Mouse (Mus musculus): ENCODE measurements at regions not wholly inside any gene's neighbourhood (a gene's known extent, or its start where the extent isn't known, plus 50 kb on each side); places are given as distances from the start of the nearest gene placed in this dataset.

- Histone ChIP-seq H3K9me3 (ENCODE audit: control insufficient read depth, low read length) (no peaks in the 10 kb centered on the region), H3K9ac (ENCODE audit: low read depth, low read length) (no peak overlapping the region), H3K27me3 (replicated peaks; ENCODE audit: control insufficient read depth, insufficient read depth, low read length) (no peaks in the 10 kb centered on the region), H3K4me1 (ENCODE audit: control insufficient read depth, insufficient read depth, low read length) (no peaks in the 10 kb centered on the region), H3K4me2 (ENCODE audit: low read depth, low read length) (no peak overlapping the region), H3K36me3 (ENCODE audit: control insufficient read depth, insufficient read depth, low read length) (no peaks in the 10 kb centered on the region), H3K4me3 (ENCODE audit: low read depth, low read length) (no peak overlapping the region), H3K27ac (replicated peaks; ENCODE audit: low read depth, low read length) (no peak overlapping the region)
- peak; percentile 55 for DNase-seq (ENCODE audit: low spot score)
- ATAC-seq (ENCODE audit: low read depth) = no peak
- WGBS = 10% methylated on average over 3 of the region's 3 CpGs
Observed at GRCm38 (mm10) chr2:44474653-44475052, 452.8 kb downstream of the Gtdc1 start.

- Histone ChIP-seq H3K9ac (ENCODE audit: low read depth, low read length) (no peak overlapping the region), H3K27me3 (replicated peaks; ENCODE audit: control insufficient read depth, insufficient read depth, low read length) (no peaks in the 10 kb centered on the region), H3K4me3 (ENCODE audit: low read depth, low read length) (no peak overlapping the region), H3K27ac (replicated peaks; ENCODE audit: low read depth, low read length) (no peak overlapping the region), H3K9me3 (ENCODE audit: control insufficient read depth, low read length) (no peaks in the 10 kb centered on the region), H3K36me3 (ENCODE audit: control insufficient read depth, insufficient read depth, low read length) (no peaks in the 10 kb centered on the region), H3K4me1 (ENCODE audit: control insufficient read depth, insufficient read depth, low read length) (no peaks in the 10 kb centered on the region), H3K4me2 (ENCODE audit: low read depth, low read length) (no peak overlapping the region)
- ATAC-seq (ENCODE audit: low read depth) = no peak
- no peak for DNase-seq (ENCODE audit: low spot score)
Observed at GRCm38 (mm10) chr2:44471381-44471780, 456.1 kb downstream of the Gtdc1 start.

GRCm38 (mm10) chr2:44470953-44471352, 456.5 kb downstream of the Gtdc1 start:
- Histone ChIP-seq H3K9me3 (ENCODE audit: control insufficient read depth, low read length) (no peaks in the 10 kb centered on the region), H3K4me2 (ENCODE audit: low read depth, low read length) (no peak overlapping the region), H3K4me3 (ENCODE audit: low read depth, low read length) (no peak overlapping the region), H3K4me1 (ENCODE audit: control insufficient read depth, insufficient read depth, low read length) (no peaks in the 10 kb centered on the region), H3K27ac (replicated peaks; ENCODE audit: low read depth, low read length) (no peak overlapping the region), H3K9ac (ENCODE audit: low read depth, low read length) (no peak overlapping the region), H3K27me3 (replicated peaks; ENCODE audit: control insufficient read depth, insufficient read depth, low read length) (no peaks in the 10 kb centered on the region), H3K36me3 (ENCODE audit: control insufficient read depth, insufficient read depth, low read length) (no peaks in the 10 kb centered on the region)
- ATAC-seq (ENCODE audit: low read depth) (no peak), DNase-seq (ENCODE audit: low spot score) (no peak)
- WGBS = 90% methylated on average over 5 of the region's 5 CpGs

- ATAC-seq (ENCODE audit: low read depth) = no peak
- H3K27me3 ChIP-seq (replicated peaks; ENCODE audit: control insufficient read depth, insufficient read depth, low read length) = no peaks in the 10 kb centered on the region
- 82% methylated on average over 7 of the region's 7 CpGs for WGBS
- H3K27ac ChIP-seq (replicated peaks; ENCODE audit: low read depth, low read length) = no peak overlapping the region
- no peak overlapping the region for H3K9ac ChIP-seq (ENCODE audit: low read depth, low read length)
- H3K9me3 ChIP-seq (ENCODE audit: control insufficient read depth, low read length) = no peaks in the 10 kb centered on the region
- H3K36me3 ChIP-seq (ENCODE audit: control insufficient read depth, insufficient read depth, low read length) = no peaks in the 10 kb centered on the region
- no peak overlapping the region for H3K4me2 ChIP-seq (ENCODE audit: low read depth, low read length)
- no peak for DNase-seq (ENCODE audit: low spot score)
- H3K4me1 ChIP-seq (ENCODE audit: control insufficient read depth, insufficient read depth, low read length) = no peaks in the 10 kb centered on the region
- no peak overlapping the region for H3K4me3 ChIP-seq (ENCODE audit: low read depth, low read length)
Observed at GRCm38 (mm10) chr2:44464631-44465030, 462.8 kb downstream of the Gtdc1 start.

GRCm38 (mm10) chr2:44462619-44463329, 464.7 kb downstream of the Gtdc1 start:
- Histone ChIP-seq H3K4me3 (ENCODE audit: low read depth, low read length) (no peak overlapping the region), H3K9me3 (ENCODE audit: control insufficient read depth, low read length) (no peaks in the 10 kb centered on the region), H3K36me3 (ENCODE audit: control insufficient read depth, insufficient read depth, low read length) (no peaks in the 10 kb centered on the region), H3K27ac (replicated peaks; ENCODE audit: low read depth, low read length) (no peak overlapping the region), H3K9ac (ENCODE audit: low read depth, low read length) (no peak overlapping the region), H3K27me3 (replicated peaks; ENCODE audit: control insufficient read depth, insufficient read depth, low read length) (no peaks in the 10 kb centered on the region), H3K4me2 (ENCODE audit: low read depth, low read length) (no peak overlapping the region), H3K4me1 (ENCODE audit: control insufficient read depth, insufficient read depth, low read length) (no peaks in the 10 kb centered on the region)
- WGBS = 90% methylated on average over 13 of the region's 13 CpGs
- DNase-seq (ENCODE audit: low spot score) = no peak
- no peak for ATAC-seq (ENCODE audit: low read depth)

- H3K4me1 ChIP-seq (ENCODE audit: control insufficient read depth, insufficient read depth, low read length) = no peaks in the 10 kb centered on the region
- no peaks in the 10 kb centered on the region for H3K9me3 ChIP-seq (ENCODE audit: control insufficient read depth, low read length)
- no peak overlapping the region for H3K4me3 ChIP-seq (ENCODE audit: low read depth, low read length)
- DNase-seq (ENCODE audit: low spot score) (no peak), ATAC-seq (ENCODE audit: low read depth) (no peak)
- no peak overlapping the region for H3K4me2 ChIP-seq (ENCODE audit: low read depth, low read length)
- no peaks in the 10 kb centered on the region for H3K27me3 ChIP-seq (replicated peaks; ENCODE audit: control insufficient read depth, insufficient read depth, low read length)
- 65% methylated on average over 16 of the region's 16 CpGs for WGBS
- H3K9ac ChIP-seq (ENCODE audit: low read depth, low read length) = no peak overlapping the region
- no peak overlapping the region for H3K27ac ChIP-seq (replicated peaks; ENCODE audit: low read depth, low read length)
- H3K36me3 ChIP-seq (ENCODE audit: control insufficient read depth, insufficient read depth, low read length) = no peaks in the 10 kb centered on the region
Observed at GRCm38 (mm10) chr2:44461289-44462250, 465.9 kb downstream of the Gtdc1 start.

GRCm38 (mm10) chr2:44449471-44449870, 478.0 kb downstream of the Gtdc1 start:
- H3K27ac ChIP-seq (replicated peaks; ENCODE audit: low read depth, low read length) = no peak overlapping the region
- no peak overlapping the region for H3K9ac ChIP-seq (ENCODE audit: low read depth, low read length)
- H3K9me3 ChIP-seq (ENCODE audit: control insufficient read depth, low read length) = no peaks in the 10 kb centered on the region
- no peak overlapping the region for H3K4me3 ChIP-seq (ENCODE audit: low read depth, low read length)
- ATAC-seq (ENCODE audit: low read depth) = no peak
- no peak overlapping the region for H3K4me2 ChIP-seq (ENCODE audit: low read depth, low read length)
- H3K4me1 ChIP-seq (ENCODE audit: control insufficient read depth, insufficient read depth, low read length) = no peaks in the 10 kb centered on the region
- no peak for DNase-seq (ENCODE audit: low spot score)
- no peaks in the 10 kb centered on the region for H3K36me3 ChIP-seq (ENCODE audit: control insufficient read depth, insufficient read depth, low read length)
- H3K27me3 ChIP-seq (replicated peaks; ENCODE audit: control insufficient read depth, insufficient read depth, low read length) = no peaks in the 10 kb centered on the region

All from embryonic facial prominence, embryonic 14.5 days (tissue).